Mouse (Mus musculus) left cerebral cortex, postnatal 36 days (tissue): Measurements from ENCODE around the gene Lamb1. TPM values are rescaled to one million over a fixed set of nuclear protein-coding genes. Genes with fewer than 3 reads are reported as not detected.

Source experiments
- DNase-seq, 2 experiments: peaks; one replicate each; pipeline ENCODE4 v3.0.0; 2021 to 2022; ENCODE audit warnings: low spot score in 2 of 2, mixed read lengths in 1 of 2
- intact Hi-C: fragments of 180-260 bp; cut with DNase I; formaldehyde crosslinking; loops from one replicate; pipeline ENCODE4 v1.15.1; 2025
- total RNA-seq, 2 experiments: library from RNA; stranded (reverse); gene quantifications; 2 replicates each; pipeline ENCODE4 v1.2.3; 2021

The Lamb1 gene
- total RNA-seq, 2 experiments from 2014 or later = 12.4 to 16.5 TPM

DNA sequence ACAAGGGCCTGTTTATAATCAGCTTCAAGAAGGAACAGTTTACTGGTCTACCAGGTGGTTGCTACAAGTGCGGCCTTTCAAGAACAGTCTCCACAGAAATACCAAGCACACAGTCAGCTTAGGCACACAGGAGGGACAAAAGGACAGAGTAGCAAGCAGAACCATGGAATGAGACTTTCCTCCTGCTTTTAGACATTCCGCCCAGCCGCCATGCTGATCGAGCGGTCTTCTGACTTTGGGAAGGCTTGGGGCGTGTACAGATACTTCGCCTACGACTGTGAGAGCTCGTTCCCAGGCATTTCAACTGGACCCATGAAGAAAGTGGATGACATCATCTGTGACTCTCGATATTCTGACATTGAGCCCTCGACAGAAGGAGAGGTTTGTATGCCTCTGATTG, 13.2 kb downstream of the Lamb1 start:
- no peak for DNase-seq
- intact Hi-C loops = no loop called here

DNA sequence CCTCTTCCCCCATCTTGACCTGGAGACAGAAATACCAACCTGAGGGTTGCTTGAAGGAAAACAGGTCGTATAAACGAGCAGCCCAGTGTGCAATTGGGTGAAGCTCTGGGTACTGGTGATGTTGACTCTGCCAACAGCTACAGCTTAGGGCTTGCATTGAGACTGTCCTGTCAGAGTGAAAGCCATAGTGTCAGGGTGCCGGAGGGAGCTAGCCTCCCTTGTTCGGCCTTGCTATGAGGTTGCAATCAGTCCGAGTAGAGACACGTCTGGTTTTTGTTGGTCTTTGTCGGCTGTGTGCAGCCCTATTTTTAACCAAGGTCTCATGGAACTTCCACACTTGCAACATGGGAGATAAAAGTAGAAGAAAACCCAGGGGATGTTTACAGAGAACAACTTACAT, 15.3 kb downstream of the Lamb1 start:
- DNase-seq = no peak
- intact Hi-C loops = no loop called here

DNA sequence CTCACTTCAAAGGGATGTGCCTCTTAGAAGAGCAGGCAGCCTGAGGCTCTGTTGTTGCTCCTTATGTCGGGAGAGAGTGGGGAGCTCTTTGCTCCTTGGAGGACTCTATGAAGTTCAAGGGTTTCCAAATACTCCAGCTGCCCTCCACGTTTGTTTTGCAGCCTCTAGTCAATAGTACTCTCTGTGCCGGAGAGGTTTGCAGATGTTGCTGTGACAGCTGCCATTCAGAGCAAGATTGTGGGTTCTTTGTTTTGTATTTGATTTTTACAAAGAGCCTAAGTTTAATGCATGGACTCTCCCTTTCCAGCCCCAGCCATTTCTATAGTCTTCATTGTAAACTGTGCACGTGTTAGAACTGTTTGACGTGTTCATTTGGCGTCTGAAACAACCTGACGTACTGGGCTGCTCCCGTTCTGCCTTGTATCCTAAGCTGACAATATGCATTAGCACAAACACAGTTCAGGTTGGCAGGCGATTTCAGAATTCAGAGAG, 16.1 kb downstream of the Lamb1 start:
- intact Hi-C loops = no loop called here
- no peak for DNase-seq

- intact Hi-C loops = no loop called here
- DNase-seq = no peak
These were observed 17.2 kb downstream of the Lamb1 start for GRCm38 (mm10) chr12:31282241-31282640.

- no peak for DNase-seq
- intact Hi-C loops = no loop called here
These were observed 18.1 kb downstream of the Lamb1 start for GRCm38 (mm10) chr12:31283131-31283530.

DNA sequence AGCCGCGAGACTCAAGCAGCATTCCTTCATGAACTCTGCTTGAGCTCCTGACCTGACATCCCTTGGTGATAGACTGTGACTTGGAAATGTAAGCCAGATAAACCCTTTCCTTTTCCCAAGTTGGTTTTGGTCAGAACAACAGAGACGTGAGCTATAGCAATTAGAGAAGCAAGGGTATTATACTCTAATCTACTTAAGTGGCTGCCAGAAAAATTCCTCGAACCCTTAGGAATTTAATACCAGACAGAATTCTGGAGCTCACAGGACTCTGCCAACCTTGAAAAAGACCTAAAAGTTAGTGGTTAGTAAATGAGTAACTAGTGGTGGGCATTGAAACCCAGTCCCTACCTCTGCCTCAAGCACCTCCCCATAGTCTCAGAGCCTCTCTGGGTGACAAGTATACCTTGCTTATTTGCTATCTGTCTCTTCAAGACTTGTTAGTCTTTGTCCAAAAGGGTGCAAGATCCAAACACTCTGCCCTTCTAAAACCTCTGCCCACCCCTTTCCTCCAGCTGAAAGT, 18.6 kb downstream of the Lamb1 start:
- DNase-seq = no peak
- intact Hi-C loops = no loop called here

- no peak for DNase-seq
- intact Hi-C loops = no loop called here
These were observed 24.0 kb downstream of the Lamb1 start for GRCm38 (mm10) chr12:31289046-31289445.

DNA sequence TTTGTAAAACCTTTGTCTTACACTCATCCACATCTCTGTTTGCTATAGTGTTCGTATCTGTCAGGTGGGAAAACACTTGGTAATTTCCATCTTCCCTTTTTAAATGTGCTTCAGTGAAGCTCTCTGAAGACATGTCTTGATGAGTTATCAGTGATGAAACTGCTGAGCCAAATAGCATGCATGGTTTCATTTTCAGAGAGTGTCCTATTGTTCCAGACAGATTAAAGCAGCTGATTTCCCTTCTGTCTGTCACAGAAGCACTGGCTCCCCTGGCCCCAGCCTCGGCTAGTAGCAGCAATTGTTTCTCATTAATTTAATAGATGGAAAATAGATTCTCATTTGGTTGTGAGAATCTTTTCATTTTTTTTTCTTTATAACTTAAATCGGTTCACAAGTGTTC, 25.9 kb downstream of the Lamb1 start:
- intact Hi-C loops = no loop called here
- DNase-seq = no peak

GRCm38 (mm10) chr12:31293361-31294142, 28.5 kb downstream of the Lamb1 start:
- intact Hi-C loops = no loop called here

GRCm38 (mm10) chr12:31294526-31294925, 29.5 kb downstream of the Lamb1 start:
- intact Hi-C loops = no loop called here
- no peak for DNase-seq

More at GRCm38 (mm10) chr12:31293361-31294142, 28.5 kb downstream of the Lamb1 start:
- DNase-seq = no peak

- no peak for DNase-seq
These were observed 30.0 kb downstream of the Lamb1 start for GRCm38 (mm10) chr12:31294996-31295395.

GRCm38 (mm10) chr12:31295505-31295904, 30.5 kb downstream of the Lamb1 start:
- intact Hi-C loops = no loop called here
- no peak for DNase-seq

More at GRCm38 (mm10) chr12:31294996-31295395, 30.0 kb downstream of the Lamb1 start:
- intact Hi-C loops = no loop called here

DNA sequence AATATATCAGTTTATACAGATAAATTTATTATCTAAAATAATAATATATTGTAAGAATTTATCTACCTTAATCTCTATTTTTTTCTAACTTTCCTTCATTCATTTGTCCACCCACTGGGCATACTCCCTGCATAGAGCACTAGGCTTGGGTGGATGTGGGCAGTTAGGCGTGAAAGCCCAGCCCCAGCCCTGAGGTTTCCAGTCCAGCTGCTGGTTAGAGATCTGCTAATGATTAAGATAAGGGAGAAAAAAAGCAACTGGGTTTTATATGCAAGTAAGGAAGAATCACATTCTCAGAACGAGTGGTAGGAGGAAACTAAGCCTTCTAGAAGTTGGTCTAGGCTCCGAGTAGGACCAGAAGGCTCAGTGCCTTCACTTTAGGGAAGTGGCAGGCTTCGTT, 31.1 kb downstream of the Lamb1 start:
- intact Hi-C loops = no loop called here
- DNase-seq = no peak

- DNase-seq = no peak
- intact Hi-C loops = no loop called here
These were observed 33.1 kb downstream of the Lamb1 start for GRCm38 (mm10) chr12:31298122-31298521.

DNA sequence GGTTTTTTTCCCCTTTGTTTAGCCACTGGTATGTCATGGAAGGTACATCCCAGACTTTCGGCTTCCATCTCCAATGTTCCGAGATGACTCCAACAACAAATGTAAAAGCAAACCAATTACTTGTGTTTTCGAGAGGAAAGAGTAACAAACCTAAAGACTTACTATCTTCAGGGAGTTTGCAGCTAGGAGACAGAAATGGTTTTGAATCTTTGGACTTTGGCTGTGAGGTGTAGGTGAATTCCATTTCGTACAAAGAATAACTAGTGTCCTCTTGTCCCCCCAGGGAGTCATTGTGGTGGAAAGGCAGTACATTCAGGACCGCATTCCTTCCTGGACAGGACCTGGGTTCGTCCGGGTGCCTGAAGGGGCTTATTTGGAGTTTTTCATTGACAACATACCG, 33.5 kb downstream of the Lamb1 start:
- intact Hi-C loops = no loop called here
- no peak for DNase-seq

DNA sequence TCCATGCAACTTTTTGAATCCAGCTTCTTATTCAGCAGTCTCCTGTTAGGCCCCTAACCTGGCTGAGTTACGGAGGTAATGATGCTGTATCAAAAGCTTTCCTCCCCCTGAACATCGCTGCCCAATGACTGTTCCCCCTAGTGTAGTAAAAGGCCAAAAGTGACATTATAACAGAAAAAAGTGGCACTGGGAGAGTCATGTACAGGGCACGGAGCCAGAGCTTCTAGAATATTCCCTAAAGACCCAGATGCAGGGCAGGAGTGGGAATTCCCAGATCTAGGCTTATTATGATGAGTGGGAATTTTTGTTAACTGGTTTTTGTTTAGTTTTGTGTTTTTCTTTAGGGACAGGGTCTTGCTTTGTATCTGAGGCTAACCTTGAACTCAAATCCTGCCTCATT, 34.1 kb downstream of the Lamb1 start:
- intact Hi-C loops = no loop called here
- DNase-seq = no peak

DNA sequence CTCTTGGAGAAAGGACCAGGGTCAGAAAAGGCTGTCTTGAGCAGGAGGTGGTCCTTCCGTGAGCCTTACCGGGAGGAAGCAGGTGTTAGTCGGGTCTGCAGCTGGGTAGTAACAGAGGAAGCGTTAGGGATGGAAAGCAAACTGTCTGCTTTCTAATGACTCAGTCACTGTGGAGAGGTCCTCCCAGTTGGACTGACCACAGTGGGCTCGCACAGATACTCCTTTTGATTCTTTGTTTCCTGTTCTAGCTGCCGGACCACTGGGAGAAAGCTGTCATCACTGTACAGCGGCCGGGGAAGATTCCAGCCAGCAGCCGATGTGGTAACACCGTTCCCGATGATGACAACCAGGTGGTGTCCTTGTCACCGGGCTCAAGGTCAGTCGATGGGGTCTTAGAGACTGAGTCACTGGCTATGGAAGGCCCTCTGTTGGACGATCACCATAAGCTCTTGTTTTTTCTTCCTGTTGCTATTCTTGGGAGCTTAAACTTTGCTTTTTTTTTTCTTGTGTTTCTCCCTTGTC, 34.7 kb downstream of the Lamb1 start:
- intact Hi-C loops = no loop called here
- no peak for DNase-seq

- DNase-seq = no peak
- intact Hi-C loops = no loop called here
These were observed 35.2 kb downstream of the Lamb1 start for GRCm38 (mm10) chr12:31300276-31300675.

- intact Hi-C loops = no loop called here
- DNase-seq = no peak
These were observed 37.2 kb downstream of the Lamb1 start for GRCm38 (mm10) chr12:31302266-31302665.

DNA sequence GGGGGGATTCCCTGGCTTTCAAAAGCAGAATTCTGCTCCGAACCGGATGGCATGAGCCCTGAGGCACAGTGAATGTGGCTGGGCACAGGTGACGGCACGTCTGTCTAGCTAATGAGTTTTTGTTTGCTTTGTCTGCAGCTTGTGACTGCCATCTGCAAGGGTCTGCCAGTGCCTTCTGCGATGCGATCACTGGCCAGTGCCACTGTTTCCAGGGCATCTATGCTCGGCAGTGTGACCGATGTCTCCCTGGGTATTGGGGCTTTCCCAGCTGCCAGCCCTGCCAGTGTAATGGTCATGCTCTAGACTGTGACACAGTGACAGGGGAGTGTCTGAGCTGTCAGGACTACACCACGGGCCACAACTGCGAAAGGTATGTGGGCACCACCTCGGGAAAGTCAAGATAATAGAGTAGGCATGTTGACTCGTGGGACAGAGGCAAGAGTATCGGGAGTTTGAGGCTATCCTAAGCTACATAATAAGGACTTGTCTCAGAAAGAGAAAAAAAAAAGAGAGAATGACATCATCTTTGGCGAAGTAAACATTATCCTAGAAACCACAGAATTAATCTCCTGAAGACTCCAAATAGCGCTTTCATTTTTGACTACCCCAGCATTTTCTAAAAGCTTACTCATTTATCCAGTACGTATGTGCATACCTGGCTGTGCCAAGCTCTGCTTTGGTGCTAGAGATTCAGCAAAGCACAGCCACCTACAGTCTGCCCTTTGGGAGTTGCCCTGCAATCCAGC, 37.9 kb downstream of the Lamb1 start:
- intact Hi-C loops = no loop called here

More for the DNA sequence above, 37.9 kb downstream of the Lamb1 start:
- no peak for DNase-seq
